Comparison of ENCODE assay signal across 8 mouse cellular contexts in the genomic region with DNA sequence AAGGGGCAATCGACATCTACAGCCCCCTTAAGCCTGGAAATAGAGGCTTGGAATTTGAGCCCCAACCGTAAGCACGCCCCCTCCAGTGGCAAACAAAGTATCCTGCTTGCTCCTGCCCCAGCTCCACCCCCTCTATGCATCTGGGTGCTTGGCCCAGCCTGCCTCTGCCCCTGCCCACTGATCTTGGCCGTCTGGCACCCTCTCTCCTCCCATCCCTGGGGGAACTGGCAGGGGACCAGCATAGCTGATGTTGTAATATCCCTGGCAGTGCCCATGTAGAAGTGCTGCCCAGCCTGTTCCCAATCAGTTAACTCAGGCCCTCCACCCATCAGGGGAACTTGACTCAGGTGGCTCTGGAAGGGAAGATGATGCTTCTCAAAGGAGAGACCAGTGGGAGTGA. TPM values are rescaled to one million over a fixed set of nuclear protein-coding genes. Genes with fewer than 3 reads are reported as not detected.
DNase-seq lines count a peak whose midpoint lies in the region; ATAC-seq lines count a peak whose summit lies in the region.

No protein-coding gene starts in this region.

- H3K9ac ChIP-seq in heart, embryonic 15.5 days: peak overlapping the region; percentile 77; the same call in 1 of the 2 replicates
- peak overlapping the region; percentile 80 for H3K9ac ChIP-seq in lung, embryonic 16.5 days (ENCODE audit: low read length)

- no peaks in the 10 kb centered on the region for H3K36me3 ChIP-seq in embryonic facial prominence, embryonic 10.5 days (replicated peaks)
- H3K36me3 ChIP-seq in heart, embryonic 15.5 days: no peaks in the 10 kb centered on the region
- no peaks in the 10 kb centered on the region for H3K36me3 ChIP-seq in lung, embryonic 16.5 days (ENCODE audit: control insufficient read depth, insufficient read depth, low read length)

- H3K27me3 ChIP-seq in embryonic facial prominence, embryonic 10.5 days (replicated peaks; ENCODE audit: low read depth, poor library complexity, severe bottlenecking): peaks cover 9% of the 10 kb centered on the region; the same call in 1 of the 2 replicates
- peaks cover 22% of the 10 kb centered on the region for H3K27me3 ChIP-seq in heart, embryonic 15.5 days
- H3K27me3 ChIP-seq in lung, embryonic 16.5 days (ENCODE audit: control insufficient read depth, insufficient read depth, low read depth, low read length): no peaks in the 10 kb centered on the region

- 0 out of 2 replicates have a peak overlapping the region, but pooled peaks have one; percentile 95 for H3K27ac ChIP-seq in embryonic facial prominence, embryonic 10.5 days (replicated peaks)
- H3K27ac ChIP-seq in heart, embryonic 15.5 days: no peak overlapping the region
- no peak overlapping the region for H3K27ac ChIP-seq in lung, embryonic 16.5 days (ENCODE audit: low read length)

- peak; percentile 71 for DNase-seq in ovary, adult 18-20 months (ENCODE audit: low spot score)
- no peak for DNase-seq in ovary, postnatal 10 days (ENCODE audit: low spot score)
- DNase-seq in embryonic facial prominence, embryonic 10.5 days (ENCODE audit: low spot score): peak; percentile 23
- peak; percentile 17 to 57 for DNase-seq in kidney, postnatal 25 days
- DNase-seq in retina, postnatal 1 day: peak; percentile 53

- peak overlapping the region; percentile 86 for H3K4me2 ChIP-seq in heart, embryonic 15.5 days
- peak overlapping the region; percentile 96 for H3K4me2 ChIP-seq in lung, embryonic 16.5 days (ENCODE audit: low read depth, low read length)

- no peaks in the 10 kb centered on the region for H3K9me3 ChIP-seq in embryonic facial prominence, embryonic 10.5 days
- no peaks in the 10 kb centered on the region for H3K9me3 ChIP-seq in heart, embryonic 15.5 days (replicated peaks)
- no peaks in the 10 kb centered on the region for H3K9me3 ChIP-seq in lung, embryonic 16.5 days (ENCODE audit: control insufficient read depth, low read length)

- ATAC-seq in heart, embryonic 15.5 days (replicated peaks; ENCODE audit: insufficient number of reproducible peaks, insufficient read depth, low FRiP score, low read depth): no peak
- 0 out of 2 replicates have a peak, but pooled peaks have one; percentile 3 for ATAC-seq in lung, embryonic 16.5 days (ENCODE audit: low read depth)
- no peak for ATAC-seq in erythroid progenitor cell, adult 5-6 weeks (replicated peaks; ENCODE audit: low FRiP score, poor library complexity, severe bottlenecking)

- peaks cover 19% of the 10 kb centered on the region for H3K4me1 ChIP-seq in embryonic facial prominence, embryonic 10.5 days
- peaks cover 8% of the 10 kb centered on the region for H3K4me1 ChIP-seq in heart, embryonic 15.5 days (replicated peaks)
- peaks cover 9% of the 10 kb centered on the region for H3K4me1 ChIP-seq in lung, embryonic 16.5 days (replicated peaks; ENCODE audit: control insufficient read depth, insufficient read depth, low read length)

- peak overlapping the region; percentile 74 for H3K4me3 ChIP-seq in embryonic facial prominence, embryonic 10.5 days
- H3K4me3 ChIP-seq in heart, embryonic 15.5 days: peak overlapping the region; percentile 85
- peak overlapping the region; percentile 77 for H3K4me3 ChIP-seq in lung, embryonic 16.5 days (ENCODE audit: low read length)

- 4% methylated on average over 4 of the region's 4 CpGs for WGBS in embryonic facial prominence, embryonic 10.5 days
- 13% methylated on average over 4 of the region's 4 CpGs for WGBS in heart, embryonic 15.5 days
- 17% methylated on average over 4 of the region's 4 CpGs for WGBS in lung, embryonic 16.5 days

RNA-seq across cellular contexts. Expression of a gene that starts 0.9 kb away (rescaled TPM):
- 16.8 and 18.3 TPM in 2 replicates for polyA plus RNA-seq in embryonic facial prominence, embryonic 10.5 days (2016; fragmentation: Nextera tagmentation; extraction: Ambion mirVana)
- polyA plus RNA-seq in heart, embryonic 15.5 days (2015; fragmentation: Nextera tagmentation; extraction: Ambion mirVana): 5.2 and 8.5 TPM in 2 replicates
- polyA plus RNA-seq in lung, embryonic 16.5 days (2015; fragmentation: Nextera tagmentation; extraction: Ambion mirVana): 12.0 and 15.6 TPM in 2 replicates
- not detected in 2 replicates for total RNA-seq in erythroid progenitor cell, adult 5-6 weeks (2015; ENCODE audit: low replicate concordance)
- not detected in 2 replicates for total RNA-seq in erythroid progenitor cell, adult 5-6 weeks (2017; ENCODE audit: low replicate concordance)

RNA-seq across cellular contexts. Expression of a gene that starts 30.0 kb away (rescaled TPM):
- polyA plus RNA-seq in embryonic facial prominence, embryonic 10.5 days (2016; fragmentation: Nextera tagmentation; extraction: Ambion mirVana): 0.36 and 0.45 TPM in 2 replicates
- polyA plus RNA-seq in heart, embryonic 15.5 days (2015; fragmentation: Nextera tagmentation; extraction: Ambion mirVana): 0.11 TPM in 1 of 2 replicates, not detected in the other
- polyA plus RNA-seq in lung, embryonic 16.5 days (2015; fragmentation: Nextera tagmentation; extraction: Ambion mirVana): 2.3 and 2.6 TPM in 2 replicates
- total RNA-seq in erythroid progenitor cell, adult 5-6 weeks (2015; ENCODE audit: low replicate concordance): not detected in 2 replicates
- total RNA-seq in erythroid progenitor cell, adult 5-6 weeks (2017; ENCODE audit: low replicate concordance): not detected in 2 replicates
